Mouse (Mus musculus) kidney, embryonic 14.5 days (tissue): ENCODE measurements around the gene Mllt10. TPM values are rescaled to one million over a fixed set of nuclear protein-coding genes. Genes with fewer than 3 reads are reported as not detected.

ENCODE experiments used
- ATAC-seq: fragments of 200-750 bp; cut with Nextera tagmentation; 2 replicates; pipeline ENCODE4 v1.8.0; 2017; ENCODE audit warnings: moderate number of reproducible peaks, mild to moderate bottlenecking, moderate TSS enrichment, moderate library complexity; ENCODE audit not compliant: low FRiP score, low TSS enrichment
- H3K27ac ChIP-seq: fragments of 300-500 bp; sonication (generic); 2 replicates; pipeline ENCODE4 v1.5.1; 2014; ENCODE audit warnings: low read depth, mild to moderate bottlenecking, low read length, moderate library complexity, mixed read lengths
- H3K27me3 ChIP-seq: fragments of 300-500 bp; sonication (generic); 2 replicates; pipeline ENCODE4 v1.6.1; 2014; ENCODE audit warnings: mild to moderate bottlenecking, low read length; ENCODE audit not compliant: control insufficient read depth, insufficient read depth
- H3K36me3 ChIP-seq: fragments of 300-500 bp; sonication (generic); 2 replicates; pipeline ENCODE4 v1.6.1; 2014; ENCODE audit warnings: low read length, mixed read lengths; ENCODE audit not compliant: control insufficient read depth, insufficient read depth
- H3K4me1 ChIP-seq: fragments of 300-500 bp; sonication (generic); 2 replicates; pipeline ENCODE4 v1.6.1; 2014; ENCODE audit warnings: low read length, mixed read lengths; ENCODE audit not compliant: control insufficient read depth, insufficient read depth
- H3K4me2 ChIP-seq: fragments of 300-500 bp; sonication (generic); replicated peaks from 2 replicates; pipeline ENCODE4 v1.6.1; 2014; ENCODE audit warnings: low read depth, mild to moderate bottlenecking, low read length
- H3K4me3 ChIP-seq: fragments of 300-500 bp; sonication (generic); 2 replicates; pipeline ENCODE4 v1.5.1; 2014; ENCODE audit warnings: mild to moderate bottlenecking, low read length
- H3K9ac ChIP-seq: fragments of 300-500 bp; sonication (generic); 2 replicates; pipeline ENCODE4 v1.6.1; 2014; ENCODE audit warnings: low read depth, mild to moderate bottlenecking, low read length, moderate library complexity
- H3K9me3 ChIP-seq: fragments of 300-500 bp; sonication (generic); 2 replicates; pipeline ENCODE4 v1.6.1; 2016; ENCODE audit warnings: low read length; ENCODE audit not compliant: control insufficient read depth
- WGBS: fragments of 180-500 bp; shearing (Covaris S2); extraction: QIAGEN DNeasy Blood & Tissue Kit; methylation state at CpG from one replicate; pipeline ENCODE4 v1.1.7; 2014; 5-methylcytosine and 5-hydroxymethylcytosine counted together
- polyA plus RNA-seq: library from polyadenylated mRNA; unstranded; fragments of >200 nt; fragmentation: Nextera tagmentation; extraction: Ambion mirVana; gene quantifications from 2 replicates; pipeline ENCODE4 v1.2.1, GENCODE M21; 2014

Mllt10 gene
- 58.7 and 74.9 TPM in 2 replicates for polyA plus RNA-seq

DNA sequence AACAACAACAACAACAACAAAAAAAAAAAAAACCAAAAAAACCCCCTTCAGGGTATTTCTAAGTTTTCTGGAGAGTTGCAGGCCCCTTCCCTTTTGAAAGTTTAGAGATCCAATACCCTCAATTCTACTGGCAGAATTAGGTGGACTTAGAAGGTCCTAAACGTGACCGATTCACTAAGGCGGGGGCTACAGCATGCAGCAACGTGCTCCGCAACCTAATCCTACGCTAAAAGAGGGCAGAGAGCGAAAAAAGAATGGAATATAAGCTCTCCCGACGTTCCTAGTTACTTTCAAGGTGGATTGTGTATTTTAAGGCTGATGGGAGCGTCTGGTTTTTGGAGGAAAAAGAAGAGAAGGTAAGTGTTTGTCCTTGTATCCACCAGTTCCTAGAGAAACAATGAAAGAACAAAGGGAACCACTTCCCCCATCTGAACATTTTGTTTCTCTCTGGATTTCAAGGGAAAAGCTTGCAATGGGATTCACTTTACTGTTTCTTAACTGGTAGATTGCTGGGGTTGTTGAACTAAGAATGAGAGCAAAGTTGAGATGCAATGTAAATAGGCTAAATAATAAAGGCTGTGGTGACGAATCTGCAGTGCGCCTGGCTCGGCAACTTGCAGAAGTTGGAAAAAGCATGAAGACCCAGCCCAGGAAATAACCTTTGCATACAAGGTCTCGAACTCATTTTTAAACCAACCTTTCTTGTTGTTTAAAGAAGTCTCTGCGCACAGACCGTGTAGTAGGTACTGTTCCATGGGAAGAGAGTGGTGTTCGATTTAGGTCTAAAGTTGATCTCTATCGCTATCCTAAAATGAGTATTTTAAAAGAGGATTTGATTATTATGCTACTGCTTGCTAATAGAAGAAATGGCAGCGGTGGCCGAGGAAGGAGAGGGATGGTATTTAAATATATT is at the start of gene Mllt10:
Gene Mllt10, plus strand, starts transcription at position 222 of the 913 bp plus-strand sequence.
- Histone ChIP-seq H3K4me2 (peak within 1 kb of the TSS; percentile 86), H3K27me3 (no peaks in the 10 kb centered on the region), H3K9me3 (no peaks in the 10 kb centered on the region), H3K4me3 (peak within 1 kb of the TSS; percentile 60), H3K9ac (peak within 1 kb of the TSS; percentile 94), H3K36me3 (no peaks in the 10 kb centered on the region), H3K4me1 (peaks cover 14% of the 10 kb centered on the region), H3K27ac (peak within 1 kb of the TSS; percentile 99)
- WGBS, result 1% methylated on average over 20 of the region's 20 CpGs
- ATAC-seq, result no peak

- no peak overlapping the region for H3K9ac ChIP-seq
- no peaks in the 10 kb centered on the region for H3K4me1 ChIP-seq
- 85% methylated on average over 6 of the region's 6 CpGs for WGBS
- no peaks in the 10 kb centered on the region for H3K36me3 ChIP-seq
- no peak overlapping the region for H3K27ac ChIP-seq
- no peak for ATAC-seq
- H3K27me3 ChIP-seq, result no peaks in the 10 kb centered on the region
- no peak overlapping the region for H3K4me3 ChIP-seq
- H3K4me2 ChIP-seq, result no peak overlapping the region
- H3K9me3 ChIP-seq, result no peaks in the 10 kb centered on the region
Measured at GRCm38 (mm10) chr2:18011226-18011625, 43.8 kb upstream of the Mllt10 start.

DNA sequence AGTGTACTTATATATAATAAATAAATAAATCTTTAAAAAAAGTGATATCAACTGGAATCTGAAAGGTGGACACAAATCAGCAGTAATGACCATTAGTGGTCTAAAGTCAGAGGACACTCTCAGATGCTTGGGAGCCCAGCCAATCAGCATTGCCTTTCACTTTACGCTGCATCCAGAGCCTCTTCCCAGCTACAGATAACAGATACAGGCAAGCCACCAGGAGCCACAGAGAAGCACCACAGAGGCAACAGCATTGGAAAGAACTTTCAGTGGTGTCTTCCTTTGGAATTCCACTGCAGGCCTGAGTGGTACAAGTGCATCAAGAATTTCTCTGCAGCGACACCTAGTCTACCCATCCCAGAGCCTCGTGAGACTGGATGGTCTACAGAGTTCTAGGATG is 42.2 kb upstream of the Mllt10 start:
- Histone ChIP-seq H3K9ac (no peak overlapping the region), H3K4me1 (no peaks in the 10 kb centered on the region), H3K36me3 (no peaks in the 10 kb centered on the region), H3K27me3 (no peaks in the 10 kb centered on the region), H3K9me3 (no peaks in the 10 kb centered on the region), H3K4me3 (no peak overlapping the region), H3K4me2 (no peak overlapping the region), H3K27ac (no peak overlapping the region)
- 89% methylated on average over 3 of the region's 3 CpGs for WGBS
- ATAC-seq, result no peak

- Histone ChIP-seq H3K27ac (no peak overlapping the region), H3K4me1 (no peaks in the 10 kb centered on the region), H3K4me2 (no peak overlapping the region), H3K27me3 (no peaks in the 10 kb centered on the region), H3K36me3 (no peaks in the 10 kb centered on the region), H3K9ac (no peak overlapping the region), H3K9me3 (no peaks in the 10 kb centered on the region), H3K4me3 (no peak overlapping the region)
- 72% methylated on average over 3 of the region's 3 CpGs for WGBS
- ATAC-seq, result no peak
Measured at GRCm38 (mm10) chr2:18015581-18015980, 39.5 kb upstream of the Mllt10 start.

- Histone ChIP-seq H3K9ac (no peak overlapping the region), H3K27me3 (no peaks in the 10 kb centered on the region), H3K4me3 (no peak overlapping the region), H3K4me2 (no peak overlapping the region), H3K4me1 (no peaks in the 10 kb centered on the region), H3K36me3 (no peaks in the 10 kb centered on the region), H3K27ac (no peak overlapping the region), H3K9me3 (no peaks in the 10 kb centered on the region)
- ATAC-seq, result no peak
- WGBS, result 80% methylated on average over 1 of the region's 1 CpGs
Measured at GRCm38 (mm10) chr2:18016639-18017038, 38.4 kb upstream of the Mllt10 start.

- no peaks in the 10 kb centered on the region for H3K4me1 ChIP-seq
- H3K9me3 ChIP-seq, result no peaks in the 10 kb centered on the region
- no peaks in the 10 kb centered on the region for H3K27me3 ChIP-seq
- H3K4me3 ChIP-seq, result no peak overlapping the region
- no peak overlapping the region for H3K4me2 ChIP-seq
- H3K36me3 ChIP-seq, result no peaks in the 10 kb centered on the region
- H3K9ac ChIP-seq, result no peak overlapping the region
- H3K27ac ChIP-seq, result no peak overlapping the region
- 96% methylated on average over 6 of the region's 6 CpGs for WGBS
- no peak for ATAC-seq
Measured at GRCm38 (mm10) chr2:18017321-18017720, 37.7 kb upstream of the Mllt10 start.

GRCm38 (mm10) chr2:18019122-18019521 is 35.9 kb upstream of the Mllt10 start:
- no peak overlapping the region for H3K4me2 ChIP-seq
- H3K9me3 ChIP-seq, result no peaks in the 10 kb centered on the region
- H3K27me3 ChIP-seq, result no peaks in the 10 kb centered on the region
- H3K27ac ChIP-seq, result no peak overlapping the region
- 59% methylated on average over 1 of the region's 1 CpGs for WGBS
- no peak for ATAC-seq
- H3K4me3 ChIP-seq, result no peak overlapping the region
- no peaks in the 10 kb centered on the region for H3K4me1 ChIP-seq
- H3K9ac ChIP-seq, result no peak overlapping the region
- no peaks in the 10 kb centered on the region for H3K36me3 ChIP-seq

- Histone ChIP-seq H3K9me3 (no peaks in the 10 kb centered on the region), H3K9ac (no peak overlapping the region), H3K4me2 (no peak overlapping the region), H3K4me3 (no peak overlapping the region), H3K27ac (no peak overlapping the region), H3K36me3 (no peaks in the 10 kb centered on the region), H3K4me1 (peaks cover 9% of the 10 kb centered on the region; the same call in 1 of the 2 replicates), H3K27me3 (no peaks in the 10 kb centered on the region)
- ATAC-seq, result no peak
- WGBS, result 47% methylated on average over 1 of the region's 1 CpGs
Measured at GRCm38 (mm10) chr2:18022886-18023285, 32.2 kb upstream of the Mllt10 start.

DNA sequence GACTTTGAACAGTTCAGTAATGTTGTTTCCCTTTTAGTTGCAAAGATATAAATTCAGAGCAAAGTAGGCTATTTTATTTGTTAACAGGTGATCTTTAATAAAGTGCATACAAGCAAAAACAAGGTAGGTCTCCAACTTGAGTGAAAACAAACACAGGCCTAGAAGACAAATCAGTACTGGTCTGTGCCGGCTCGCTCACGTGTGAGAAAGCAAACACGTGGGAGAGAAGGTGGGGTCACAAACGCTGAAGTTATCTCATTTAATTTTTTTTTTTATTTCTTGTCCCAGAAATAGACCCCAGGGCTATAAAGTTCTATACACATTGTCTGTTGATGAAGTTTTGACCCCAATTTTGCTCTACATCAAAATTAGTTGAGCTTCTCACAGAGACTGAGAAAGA is 29.9 kb upstream of the Mllt10 start:
- ATAC-seq, result no peak
- WGBS, result 45% methylated on average over 5 of the region's 5 CpGs
- Histone ChIP-seq H3K4me3 (peak overlapping the region; percentile 60; the same call in 1 of the 2 replicates), H3K9me3 (no peaks in the 10 kb centered on the region), H3K27me3 (no peaks in the 10 kb centered on the region), H3K27ac (no peak overlapping the region), H3K4me2 (peak overlapping the region; percentile 95; the same call in 1 of the 2 replicates), H3K9ac (no peak overlapping the region), H3K4me1 (peaks cover 9% of the 10 kb centered on the region; the same call in 1 of the 2 replicates), H3K36me3 (no peaks in the 10 kb centered on the region)
